Mouse (Mus musculus) heart, adult 2 months (tissue): ENCODE data around the gene Gm11569.
"Not testable (repeated sequence)": the region's sequence is repeated elsewhere in the genome, so short reads cannot be mapped to it uniquely, and the experiment has no call there.

ENCODE experiments used
- CTCF ChIP-seq: fragments of 200-600 bp; IDR thresholded peaks from 2 replicates; pipeline ENCODE4 v1.8.1; 2022; ENCODE audit warnings: antibody characterized with exemption, mild to moderate bottlenecking, moderate library complexity
- EP300 ChIP-seq: fragments of 200-500 bp; IDR thresholded peaks from 2 replicates; pipeline ENCODE4 v1.6.1; 2011; ENCODE audit warnings: low read depth, low read length, control low read depth; ENCODE audit not compliant: insufficient read depth
- POLR2A ChIP-seq: fragments of 200-500 bp; IDR thresholded peaks from 2 replicates; pipeline ENCODE4 v1.6.1; 2011; ENCODE audit warnings: mild to moderate bottlenecking, low read depth, low read length, control low read depth; ENCODE audit not compliant: insufficient read depth

DNA sequence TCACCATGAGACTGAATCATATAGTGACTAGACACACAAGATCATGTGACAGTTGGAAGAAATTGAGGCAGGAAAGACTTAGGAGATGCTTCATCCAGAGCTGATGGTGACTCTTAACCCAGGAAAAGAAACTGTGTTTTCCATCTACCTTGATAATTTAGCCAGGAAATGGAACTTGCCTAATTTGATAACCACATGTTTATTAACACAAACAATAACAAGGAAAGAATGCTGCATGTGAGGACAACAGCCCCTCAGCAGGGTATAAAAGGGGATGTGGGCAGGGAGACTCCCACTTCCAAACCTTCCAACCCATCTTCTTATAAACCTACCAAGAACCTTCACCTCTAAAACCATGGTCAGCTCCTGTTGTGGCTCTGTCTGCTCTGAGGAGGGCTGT lies 13.8 kb downstream of the Gm11569 start, which contains the start of gene Krtap4-9:
- TF ChIP-seq POLR2A, CTCF, EP300: not testable (repeated sequence)
